Mouse (Mus musculus) liver, embryonic 14 days (tissue): ENCODE data around the gene Foxp4. TPM values are rescaled to one million over a fixed set of nuclear protein-coding genes. Genes with fewer than 3 reads are reported as not detected.

Source experiments
- polyA plus RNA-seq: library from polyadenylated mRNA; depleted of rRNA; stranded (reverse); fragments of >200 nt; gene quantifications from 2 replicates; pipeline ENCODE4 v1.2.3, GENCODE M21; 2012; rRNA removed

Foxp4 gene
- 7.8 and 8.1 TPM in 2 replicates for polyA plus RNA-seq

DNA sequence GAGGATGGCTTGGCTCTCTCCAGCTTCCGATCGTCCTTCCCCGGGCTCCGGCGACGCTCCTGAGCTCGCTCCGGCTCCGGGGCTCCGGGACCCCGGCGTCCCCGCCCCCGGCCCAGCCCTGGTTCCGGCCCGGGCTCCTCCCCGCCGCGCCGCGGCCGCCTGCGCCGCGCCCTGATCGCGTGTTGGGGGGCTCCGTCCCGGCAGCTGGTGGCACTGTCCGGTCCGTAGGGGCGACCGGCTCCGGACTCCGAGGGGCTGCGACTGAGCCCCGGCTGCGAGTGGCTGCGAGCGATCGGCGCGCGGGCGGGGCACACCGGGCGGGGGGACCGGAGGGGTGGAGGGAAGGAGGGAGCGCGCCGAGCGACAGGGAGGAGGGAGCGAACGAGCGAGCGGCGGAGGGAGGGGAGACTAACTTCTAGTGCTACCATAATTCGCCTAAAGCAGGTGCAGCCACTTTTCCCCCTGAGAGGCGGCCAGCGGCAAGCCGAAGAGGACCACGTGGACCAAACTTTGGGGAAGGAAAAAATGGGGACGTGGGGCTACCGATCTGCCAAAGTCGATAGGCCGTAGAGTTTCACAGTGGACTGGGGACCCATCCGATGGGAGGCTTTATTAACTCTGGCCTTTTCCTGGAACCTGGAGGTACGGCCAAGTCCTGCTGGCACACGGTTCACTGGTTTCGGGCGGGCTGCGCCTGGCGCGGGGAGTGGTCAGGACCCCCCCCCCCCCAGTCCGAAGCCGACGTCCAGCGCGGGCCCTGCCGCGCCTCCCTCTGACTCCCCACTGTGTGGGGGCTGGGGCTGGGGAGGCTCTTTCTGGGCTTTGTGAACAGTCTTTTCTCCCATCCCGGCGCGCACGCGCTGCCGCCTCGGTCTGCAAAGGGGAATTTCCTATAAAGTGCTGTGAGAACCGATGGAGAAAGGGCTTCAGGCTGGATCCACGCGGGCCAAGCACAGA is at the start of gene Foxp4:
TSS of gene Foxp4 (minus strand) at position 263 of the 957 bp plus-strand sequence.

DNA sequence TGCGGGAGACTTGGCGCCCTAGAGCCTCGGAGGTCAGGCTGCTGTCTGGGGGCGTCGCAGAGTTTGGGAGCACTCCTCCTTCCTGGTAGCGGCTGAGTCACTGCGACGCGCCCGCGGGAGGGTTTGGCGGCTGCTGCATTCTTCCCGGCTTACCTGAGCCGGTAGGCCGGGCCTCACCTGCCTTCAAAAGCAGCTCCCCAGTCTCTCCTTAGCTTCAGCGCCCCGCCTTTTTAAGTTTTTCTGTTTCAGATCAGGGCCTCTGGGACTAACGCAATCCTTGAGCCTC is 90.0 kb downstream of the Foxp4 start, which contains the start of gene Mdfi:
TSS of gene Mdfi (minus strand) at position 210 of the 286 bp plus-strand sequence.

Other genes starting within 250 kb of the Foxp4 start
- 45.6 and 70.2 TPM in 2 replicates for gene Tomm6, start 236.3 kb downstream of the Foxp4 start, polyA plus RNA-seq
- 2.4 and 2.6 TPM in 2 replicates for gene Frs3, start 235.6 kb downstream of the Foxp4 start, polyA plus RNA-seq
- 0.25 and 0.27 TPM in 2 replicates for gene Gm21981, start 230.2 kb downstream of the Foxp4 start, polyA plus RNA-seq
- 0.15 TPM in 1 of 2 replicates, not detected in the other for gene Prickle4, start 229.9 kb downstream of the Foxp4 start, polyA plus RNA-seq
- gene Pgc, start 197.8 kb downstream of the Foxp4 start, polyA plus RNA-seq: not detected in 2 replicates
- 2.5 and 2.8 TPM in 2 replicates for gene Tfeb, start 187.6 kb downstream of the Foxp4 start, polyA plus RNA-seq
- 4.8 and 5.1 TPM in 2 replicates for gene Mdfi, start 90.0 kb downstream of the Foxp4 start, polyA plus RNA-seq
- gene 1700122O11Rik, start 113.6 kb upstream of the Foxp4 start, polyA plus RNA-seq: not detected in 2 replicates
- gene 1700067P10Rik, start 164.7 kb upstream of the Foxp4 start, polyA plus RNA-seq: not detected in 2 replicates
- 0.07 and 0.17 TPM in 2 replicates for gene 9830107B12Rik, start 221.6 kb upstream of the Foxp4 start, polyA plus RNA-seq
- gene A530064D06Rik, start 242.6 kb upstream of the Foxp4 start, polyA plus RNA-seq: 0.24 and 0.25 TPM in 2 replicates